Mouse (Mus musculus): ENCODE measurements around the gene Gsg1. TPM values are rescaled to one million over a fixed set of nuclear protein-coding genes. Genes with fewer than 3 reads are reported as not detected.

Gsg1 gene
- total RNA-seq (2017): not detected in 2 replicates

DNA sequence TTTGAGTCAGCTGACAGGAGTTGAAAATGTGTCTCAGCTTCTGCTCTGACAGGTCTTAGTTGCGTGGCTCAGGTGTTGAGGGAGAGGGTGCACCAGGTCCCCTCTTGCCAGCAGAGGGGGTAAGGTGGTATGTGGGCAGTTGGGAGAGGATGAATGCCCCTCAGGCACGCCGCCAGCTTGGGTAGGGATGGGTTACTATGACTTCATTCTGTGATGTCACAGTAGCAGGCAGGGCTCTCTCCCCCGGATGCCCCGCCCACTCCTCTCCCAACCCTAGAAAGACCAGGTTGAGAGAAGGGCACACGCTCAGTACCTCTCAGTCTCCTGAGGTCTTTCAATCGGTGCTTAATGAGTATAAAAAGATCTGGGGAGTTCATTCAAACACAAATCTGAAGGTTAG, at the start of gene Gsg1:
TSS of gene Gsg1 (minus strand) at position 199 of the 400 bp plus-strand sequence.
- ATAC-seq (ENCODE audit: extremely low read depth, insufficient number of reproducible peaks, low FRiP score, poor library complexity, severe bottlenecking): no peak

- ATAC-seq (ENCODE audit: extremely low read depth, insufficient number of reproducible peaks, low FRiP score, poor library complexity, severe bottlenecking): no peak
Observed at GRCm38 (mm10) chr6:135302421-135303125, 48.4 kb upstream of the Gsg1 start.

GRCm38 (mm10) chr6:135300469-135300868, 46.3 kb upstream of the Gsg1 start:
- ATAC-seq (ENCODE audit: extremely low read depth, insufficient number of reproducible peaks, low FRiP score, poor library complexity, severe bottlenecking): no peak

DNA sequence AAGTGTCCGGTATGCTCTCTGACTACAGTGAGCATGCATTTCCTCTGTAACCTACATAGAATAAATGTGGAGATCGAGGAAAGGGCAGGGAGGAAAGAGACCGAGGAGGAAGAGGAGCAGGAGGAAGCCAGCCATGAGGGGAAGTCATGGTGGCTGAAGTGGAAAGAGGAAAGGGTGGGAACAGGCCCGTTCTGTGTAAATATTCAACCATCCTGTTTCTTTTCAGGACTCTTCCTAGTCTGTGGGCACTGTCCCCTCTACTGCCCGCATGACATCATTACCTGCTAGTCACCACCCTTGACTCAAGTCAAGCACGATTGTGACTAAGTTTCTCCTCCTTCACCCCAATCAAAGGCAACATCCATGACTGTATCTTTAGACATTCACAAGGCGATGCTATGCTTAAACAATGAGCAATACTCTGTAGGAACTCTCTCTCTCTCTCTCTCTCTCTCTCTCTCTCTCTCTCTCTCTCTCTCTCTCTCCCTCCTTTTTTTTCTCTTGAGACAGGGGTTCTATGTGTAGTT, 44.9 kb upstream of the Gsg1 start:
- ATAC-seq (ENCODE audit: extremely low read depth, insufficient number of reproducible peaks, low FRiP score, poor library complexity, severe bottlenecking): no peak

GRCm38 (mm10) chr6:135297570-135297969, 43.4 kb upstream of the Gsg1 start:
- no peak for ATAC-seq (ENCODE audit: extremely low read depth, insufficient number of reproducible peaks, low FRiP score, poor library complexity, severe bottlenecking)

DNA sequence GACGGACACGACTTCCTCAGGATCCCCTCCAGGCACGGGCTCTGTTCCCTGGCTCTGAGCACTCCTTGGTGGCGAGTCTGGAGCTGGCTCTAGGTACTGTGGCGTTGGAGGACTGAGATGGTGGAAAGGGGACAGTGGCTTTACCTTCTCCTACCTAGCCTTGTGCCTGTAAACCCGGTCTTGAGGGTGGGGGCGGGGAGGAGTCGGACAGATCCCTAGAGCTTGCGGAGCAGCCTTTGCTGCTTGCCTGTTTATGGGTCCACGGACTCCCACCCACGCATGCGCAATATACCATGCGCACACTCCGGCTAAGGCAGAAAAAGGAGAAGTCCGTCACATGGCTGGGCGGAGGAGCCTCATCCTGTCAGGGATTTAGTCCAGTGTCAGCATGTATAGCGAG, 42.1 kb upstream of the Gsg1 start:
- peak; percentile 58; the same call in 1 of the 2 replicates for ATAC-seq (ENCODE audit: extremely low read depth, insufficient number of reproducible peaks, low FRiP score, poor library complexity, severe bottlenecking)

- ATAC-seq (ENCODE audit: extremely low read depth, insufficient number of reproducible peaks, low FRiP score, poor library complexity, severe bottlenecking): no peak
Observed at GRCm38 (mm10) chr6:135295082-135295861, 41.1 kb upstream of the Gsg1 start.

DNA sequence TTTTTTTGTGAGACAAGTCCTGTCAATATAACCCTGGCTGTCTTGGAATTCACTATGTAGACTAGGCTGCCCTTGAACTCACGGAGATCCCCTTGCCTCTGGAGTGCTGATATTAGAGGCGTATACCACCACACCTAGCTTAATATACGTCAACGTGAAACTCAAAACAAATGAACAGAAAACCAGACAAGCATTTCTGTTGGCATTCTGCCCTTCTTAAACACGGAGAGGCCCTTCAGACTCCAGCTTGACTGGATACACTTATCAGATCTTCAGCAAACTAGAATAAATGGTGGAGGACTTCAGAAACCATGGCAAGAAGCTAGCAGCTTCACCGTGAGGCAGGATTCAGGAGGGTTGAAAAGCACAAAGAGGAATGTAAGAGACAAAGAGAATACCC, 40.0 kb upstream of the Gsg1 start:
- no peak for ATAC-seq (ENCODE audit: extremely low read depth, insufficient number of reproducible peaks, low FRiP score, poor library complexity, severe bottlenecking)

DNA sequence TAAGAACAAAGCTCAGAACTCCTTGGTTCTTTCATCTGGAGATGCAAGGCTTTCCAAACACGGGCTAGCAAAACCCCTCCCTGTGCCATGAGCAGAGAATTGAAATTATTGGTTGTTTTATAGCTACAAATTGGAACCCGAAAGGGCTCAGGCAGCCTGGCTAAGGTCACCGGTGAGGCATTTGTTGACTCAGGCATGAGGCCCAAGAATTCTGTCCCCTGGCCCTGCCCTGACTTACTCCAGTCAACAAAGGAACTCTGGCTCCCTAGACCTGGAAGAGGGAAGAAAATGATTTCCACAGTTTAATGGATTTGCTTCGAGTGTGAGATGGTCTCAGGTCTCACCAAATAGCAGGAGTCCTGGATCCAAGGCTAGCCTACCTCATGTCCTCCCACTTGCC, 38.2 kb upstream of the Gsg1 start:
- no peak for ATAC-seq (ENCODE audit: extremely low read depth, insufficient number of reproducible peaks, low FRiP score, poor library complexity, severe bottlenecking)

GRCm38 (mm10) chr6:135279856-135280255, 25.7 kb upstream of the Gsg1 start:
- no peak for ATAC-seq (ENCODE audit: extremely low read depth, insufficient number of reproducible peaks, low FRiP score, poor library complexity, severe bottlenecking)

DNA sequence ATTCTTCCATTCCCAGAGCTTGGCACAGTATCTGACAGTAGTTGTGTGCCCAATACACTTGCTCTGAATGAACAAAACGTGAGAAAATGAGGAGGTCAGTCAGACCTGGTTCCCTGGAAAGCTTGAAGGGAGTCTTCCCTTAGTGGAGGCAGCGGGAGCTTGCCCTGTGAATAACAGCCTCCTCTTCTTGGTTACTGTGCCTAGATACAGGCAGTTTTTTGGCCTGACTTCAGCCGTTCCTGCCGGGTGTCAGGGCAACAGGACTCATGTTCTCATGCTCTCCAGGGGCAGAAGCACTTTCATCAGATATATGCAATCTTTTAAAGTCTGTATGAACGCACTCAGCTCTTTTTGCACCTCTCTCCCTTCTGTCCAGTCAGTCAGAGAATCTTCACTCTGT, 25.1 kb upstream of the Gsg1 start:
- ATAC-seq (ENCODE audit: extremely low read depth, insufficient number of reproducible peaks, low FRiP score, poor library complexity, severe bottlenecking): no peak

- no peak for ATAC-seq (ENCODE audit: extremely low read depth, insufficient number of reproducible peaks, low FRiP score, poor library complexity, severe bottlenecking)
Observed at GRCm38 (mm10) chr6:135278302-135278701, 24.2 kb upstream of the Gsg1 start.

DNA sequence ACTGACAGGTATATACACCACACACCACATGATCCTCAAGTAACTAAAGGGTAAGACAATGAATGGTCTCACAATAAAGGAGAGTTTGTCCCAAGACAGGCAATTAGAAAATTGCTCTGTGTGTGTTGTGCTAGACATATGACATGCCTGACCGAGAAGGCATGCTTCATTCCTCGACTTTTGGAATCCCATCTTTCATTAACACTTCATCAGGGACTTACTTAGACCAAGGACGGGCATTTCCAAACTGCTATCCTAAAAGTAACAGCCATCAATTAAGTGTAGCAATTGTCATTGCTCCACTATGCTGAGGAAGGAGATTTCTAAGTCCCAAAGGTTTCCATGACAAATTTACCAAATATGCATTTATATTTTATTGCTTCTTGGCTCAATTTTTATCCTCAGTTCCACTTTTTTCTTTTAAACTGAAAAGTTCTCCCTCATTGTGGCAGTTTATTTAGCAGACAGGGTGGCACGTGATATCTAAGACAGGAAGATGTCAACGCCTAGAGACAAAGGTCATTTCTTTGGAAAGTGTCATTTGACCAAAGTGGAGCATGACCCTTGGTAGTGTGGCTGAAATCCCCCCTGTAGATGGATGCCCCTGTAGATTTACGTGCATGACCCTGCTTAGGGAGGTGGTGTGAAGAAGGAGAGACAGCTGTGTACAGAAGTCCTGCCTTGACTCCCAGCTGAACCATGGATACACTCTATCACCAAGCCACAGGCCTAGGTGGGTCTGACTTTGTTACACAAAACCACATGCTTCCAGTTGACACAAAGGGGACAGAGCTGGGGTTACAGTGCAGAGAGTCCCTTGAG, 22.5 kb upstream of the Gsg1 start:
- no peak for ATAC-seq (ENCODE audit: extremely low read depth, insufficient number of reproducible peaks, low FRiP score, poor library complexity, severe bottlenecking)

DNA sequence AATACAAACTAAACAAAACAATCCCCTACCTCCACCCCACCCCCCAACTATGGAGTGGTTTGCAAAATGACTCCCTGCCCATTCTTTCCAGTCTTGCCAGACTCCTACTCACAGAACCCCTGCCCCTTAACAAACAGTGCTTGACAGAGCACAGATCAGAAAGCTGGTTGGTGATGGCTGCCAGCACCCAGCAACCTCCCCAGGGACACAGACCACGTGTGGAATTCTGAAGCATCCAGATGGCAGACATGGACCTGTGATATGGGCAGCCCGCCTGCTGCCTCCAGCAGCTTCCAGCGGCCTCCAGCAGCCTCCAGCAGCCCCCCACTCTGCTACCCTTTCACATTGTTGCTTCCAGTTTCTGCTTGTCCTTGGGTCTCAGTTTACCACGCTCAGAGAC, 21.1 kb upstream of the Gsg1 start:
- ATAC-seq (ENCODE audit: extremely low read depth, insufficient number of reproducible peaks, low FRiP score, poor library complexity, severe bottlenecking): no peak

- no peak for ATAC-seq (ENCODE audit: extremely low read depth, insufficient number of reproducible peaks, low FRiP score, poor library complexity, severe bottlenecking)
Observed at GRCm38 (mm10) chr6:135273066-135273465, 18.9 kb upstream of the Gsg1 start.

DNA sequence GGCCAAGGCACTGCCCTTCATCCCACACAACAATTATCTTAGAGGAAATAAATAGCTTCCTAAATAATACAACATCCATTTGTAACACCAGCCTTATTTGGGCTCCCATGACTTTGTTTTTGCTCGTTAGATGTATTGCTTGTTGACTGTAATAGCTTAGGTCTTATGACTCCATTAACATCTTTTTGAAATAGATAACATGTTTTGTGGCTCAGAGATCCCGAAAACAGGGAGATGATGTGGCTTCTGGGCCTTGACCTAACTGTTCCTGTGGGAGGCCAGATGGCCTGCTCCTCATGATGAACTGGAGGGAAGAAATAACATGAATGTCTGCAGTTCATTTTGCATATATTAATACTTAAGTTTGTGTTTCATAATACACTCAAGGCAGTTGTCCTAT, 17.6 kb upstream of the Gsg1 start:
- ATAC-seq (ENCODE audit: extremely low read depth, insufficient number of reproducible peaks, low FRiP score, poor library complexity, severe bottlenecking): no peak

DNA sequence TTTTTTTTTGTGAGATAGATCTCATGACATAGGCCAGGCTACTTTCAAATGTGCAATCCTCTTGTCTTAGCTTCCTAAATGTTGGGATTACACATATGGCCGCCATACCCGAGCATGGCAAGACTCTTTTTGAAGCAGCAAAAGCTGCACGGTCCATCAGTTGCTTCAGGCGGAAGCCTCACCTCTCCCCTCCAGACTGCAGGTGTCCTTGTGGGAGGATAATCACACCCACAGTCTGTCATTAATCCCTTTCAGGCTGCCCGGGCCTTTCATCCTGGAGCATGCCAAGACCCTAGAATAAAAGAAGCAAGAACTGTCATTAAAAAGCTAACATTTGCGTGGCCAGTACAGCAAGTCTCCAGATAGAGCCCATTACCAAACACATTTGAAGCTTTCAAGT, 15.5 kb upstream of the Gsg1 start:
- ATAC-seq (ENCODE audit: extremely low read depth, insufficient number of reproducible peaks, low FRiP score, poor library complexity, severe bottlenecking): no peak

DNA sequence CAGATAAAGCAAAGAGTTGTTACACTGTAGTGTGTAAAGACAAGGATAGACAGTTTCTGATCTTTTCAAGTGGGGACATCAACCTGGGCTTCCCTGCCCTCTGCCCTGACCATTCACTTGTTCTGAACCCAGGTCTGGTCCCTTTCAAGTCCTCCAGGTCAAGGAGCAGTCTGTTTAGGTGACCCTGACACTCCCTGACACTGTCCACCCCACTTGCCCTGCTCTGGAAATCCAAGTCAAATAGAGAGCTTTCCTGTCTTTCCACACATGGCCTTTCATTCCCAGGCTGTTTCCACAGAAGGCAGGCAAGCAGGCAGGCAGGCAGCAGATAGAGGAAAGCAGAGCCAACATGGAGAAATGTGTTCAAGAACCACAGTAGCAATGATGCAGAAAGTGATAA, 14.2 kb upstream of the Gsg1 start:
- no peak for ATAC-seq (ENCODE audit: extremely low read depth, insufficient number of reproducible peaks, low FRiP score, poor library complexity, severe bottlenecking)

DNA sequence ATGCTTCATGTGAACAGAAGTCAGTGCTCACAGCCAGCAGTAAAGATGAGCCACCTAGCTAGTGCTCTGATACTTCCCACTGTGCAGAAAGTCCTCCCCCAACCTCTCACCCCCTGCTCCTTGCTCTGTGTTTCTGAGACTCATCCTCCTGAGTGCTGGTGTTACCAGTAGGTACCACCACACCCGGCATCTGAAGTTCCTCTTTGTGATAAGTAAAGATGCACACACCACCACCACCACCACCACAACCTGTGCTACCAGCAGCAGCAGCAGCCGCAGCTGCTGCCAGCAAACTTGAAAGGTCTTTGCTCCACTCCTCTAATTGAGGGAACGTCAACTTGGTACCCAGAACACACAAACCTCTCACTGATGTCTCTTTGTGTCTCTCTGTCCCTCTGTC, 13.1 kb upstream of the Gsg1 start:
- no peak for ATAC-seq (ENCODE audit: extremely low read depth, insufficient number of reproducible peaks, low FRiP score, poor library complexity, severe bottlenecking)
